ENCODE assay signal across 12 mouse cellular contexts in genomic region chr7:118475008-118475705, GRCm38 (mm10). TPM values are rescaled to one million over a fixed set of nuclear protein-coding genes. Genes with fewer than 3 reads are reported as not detected.
DNase-seq lines count a peak whose midpoint lies in the region; ATAC-seq and TF ChIP-seq lines count a peak whose summit lies in the region.
"Had no signal": no experiment of that assay in that cellular context is flagged by ENCODE, and none has a peak within 500 bp of the region (broad histone marks: within the 10 kb centered on the region; RNA-seq: fewer than 3 reads in every experiment).

No protein-coding gene starts in this region.

- TF ChIP-seq CTCF in heart, adult 2 months (IDR thresholded peaks at IDR 0.05) = no peak
- TF ChIP-seq CTCF in CH12.LX (conservative IDR thresholded peaks at IDR 0.05 in 1 of 2, IDR thresholded peaks at IDR 0.05 in 1 of 2; ENCODE audit: low read depth in 2 of 2, low read length in 2 of 2) = no peak
- no peak for TF ChIP-seq CTCF in forebrain, postnatal 0 days (IDR thresholded peaks at IDR 0.05; ENCODE audit: low read depth)

- in situ Hi-C loops in CH12.LX (cut with MboI; ENCODE audit: low pct_ligation_motif_present, low pct_unique_long_range_greater_than_20kb, low sequenced_read_pairs) = no loop called here

- DNase-seq in heart, adult 2 months = peak; percentile 63 to 70
- DNase-seq in CH12.LX (ENCODE audit: extremely low read depth) = no peak
- peak; percentile 25 to 35 for DNase-seq in gastrocnemius, postnatal 36 days
- no peak for DNase-seq in right cerebral cortex, postnatal 10 days (ENCODE audit: low spot score in 2 of 2)
- no peak for DNase-seq in forebrain, postnatal 0 days
- DNase-seq: embryo, embryonic 11 days; layer of hippocampus, postnatal 36 days; thymus, postnatal 14 days had no signal

- 61% methylated on average over 7 of the region's 7 CpGs for WGBS in heart, adult 2 months
- WGBS in heart, embryonic 12.5 days = 81% methylated on average over 7 of the region's 7 CpGs
- whole genome bisulfite sequencing in kidney, embryonic 14.5 days = 82% methylated on average over 7 of the region's 7 CpGs
- 82% methylated on average over 7 of the region's 7 CpGs for WGBS in forebrain, postnatal 0 days

- dilution Hi-C loops in CH12.LX (cut with MboI; ENCODE audit: extremely low pct_ligation_motif_present, extremely low pct_unique_long_range_greater_than_20kb, low sequenced_read_pairs) = no loop called here

- ATAC-seq in heart, embryonic 12.5 days (ENCODE audit: insufficient number of reproducible peaks, low FRiP score) = no peak
- peak; percentile 34; the same call in 1 of the 2 replicates for ATAC-seq in kidney, embryonic 14.5 days (ENCODE audit: low FRiP score, low TSS enrichment)
- ATAC-seq in forebrain, postnatal 0 days = no peak
- ATAC-seq: liver, embryonic 12.5 days had no signal

- no peaks in the 10 kb centered on the region; the same call in 1 of the 2 replicates for H3K36me3 ChIP-seq in heart, adult 2 months (ENCODE audit: control insufficient read depth, insufficient read depth, low read length)
- no peaks in the 10 kb centered on the region for H3K36me3 ChIP-seq in heart, embryonic 12.5 days
- no peaks in the 10 kb centered on the region for H3K36me3 ChIP-seq in CH12.LX (replicated peaks in 1 of 2; ENCODE audit: control insufficient read depth in 1 of 2, insufficient read depth in 1 of 2, low read length in 1 of 2)
- no peaks in the 10 kb centered on the region for H3K36me3 ChIP-seq in kidney, embryonic 14.5 days (ENCODE audit: control insufficient read depth, insufficient read depth, low read length)
- no peaks in the 10 kb centered on the region for H3K36me3 ChIP-seq in forebrain, postnatal 0 days (ENCODE audit: insufficient read depth)
- H3K36me3 ChIP-seq: liver, embryonic 12.5 days; midbrain, embryonic 10.5 days had no signal

- peak overlapping the region; percentile 56 for H3K27ac ChIP-seq in heart, adult 2 months
- no peak overlapping the region for H3K27ac ChIP-seq in heart, embryonic 12.5 days (ENCODE audit: poor library complexity, severe bottlenecking)
- H3K27ac ChIP-seq in CH12.LX (ENCODE audit: insufficient read depth, low read depth) = no peak overlapping the region
- H3K27ac ChIP-seq in kidney, embryonic 14.5 days (ENCODE audit: low read depth, low read length) = no peak overlapping the region
- H3K27ac ChIP-seq in forebrain, postnatal 0 days (ENCODE audit: low read depth, low read length) = no peak overlapping the region
- H3K27ac ChIP-seq: liver, embryonic 12.5 days; midbrain, embryonic 10.5 days had no signal

- no peaks in the 10 kb centered on the region for H3K27me3 ChIP-seq in heart, adult 2 months (ENCODE audit: control insufficient read depth, insufficient read depth, low read length)
- no peaks in the 10 kb centered on the region for H3K27me3 ChIP-seq in heart, embryonic 12.5 days (replicated peaks)
- H3K27me3 ChIP-seq in CH12.LX (replicated peaks) = no peaks in the 10 kb centered on the region
- H3K27me3 ChIP-seq in kidney, embryonic 14.5 days (ENCODE audit: control insufficient read depth, insufficient read depth, low read length) = no peaks in the 10 kb centered on the region
- H3K27me3 ChIP-seq in forebrain, postnatal 0 days (ENCODE audit: insufficient read depth, low read length) = no peaks in the 10 kb centered on the region
- H3K27me3 ChIP-seq: liver, embryonic 12.5 days had no signal

- H3K4me3 ChIP-seq in heart, adult 2 months = no peak overlapping the region
- no peak overlapping the region for H3K4me3 ChIP-seq in heart, embryonic 12.5 days
- H3K4me3 ChIP-seq in CH12.LX (replicated peaks in 1 of 3; ENCODE audit: low read depth in 2 of 3, low read length in 2 of 3, poor library complexity in 1 of 3) = no peak overlapping the region
- no peak overlapping the region for H3K4me3 ChIP-seq in kidney, embryonic 14.5 days (ENCODE audit: low read length)
- H3K4me3 ChIP-seq in forebrain, postnatal 0 days (ENCODE audit: low read depth, low read length) = no peak overlapping the region
- H3K4me3 ChIP-seq: liver, embryonic 12.5 days; midbrain, embryonic 10.5 days had no signal

- TF ChIP-seq POLR2A in heart, adult 2 months (IDR thresholded peaks at IDR 0.05; ENCODE audit: insufficient read depth, low read depth, low read length) = no peak
- TF ChIP-seq POLR2A in CH12.LX (IDR thresholded peaks at IDR 0.05; ENCODE audit: low read depth, low read length) = no peak

- peaks cover 11% of the 10 kb centered on the region for H3K9me3 ChIP-seq in heart, embryonic 12.5 days (replicated peaks)
- peaks cover 14% of the 10 kb centered on the region for H3K9me3 ChIP-seq in CH12.LX (replicated peaks; ENCODE audit: low read length)
- H3K9me3 ChIP-seq in kidney, embryonic 14.5 days (ENCODE audit: control insufficient read depth, low read length) = no peaks in the 10 kb centered on the region
- H3K9me3 ChIP-seq in forebrain, postnatal 0 days (ENCODE audit: low read length) = no peaks in the 10 kb centered on the region
- H3K9me3 ChIP-seq: liver, embryonic 12.5 days had no signal

- H3K79me2 ChIP-seq in heart, adult 2 months (replicated peaks; ENCODE audit: control insufficient read depth, insufficient read depth, low read length) = no peaks in the 10 kb centered on the region
- H3K79me2 ChIP-seq in CH12.LX (replicated peaks; ENCODE audit: control insufficient read depth, extremely low read depth, insufficient read depth, poor library complexity, severe bottlenecking) = no peaks in the 10 kb centered on the region

- intact Hi-C loops in heart, adult 2 months (cut with DNase I) = no loop called here
- intact Hi-C loops in gastrocnemius, postnatal 36 days (cut with DNase I) = no loop called here

- no peak overlapping the region for H3K9ac ChIP-seq in heart, adult 2 months (ENCODE audit: low read depth, low read length)
- H3K9ac ChIP-seq in heart, embryonic 12.5 days = no peak overlapping the region
- H3K9ac ChIP-seq in CH12.LX (ENCODE audit: insufficient read depth, low read depth) = no peak overlapping the region
- H3K9ac ChIP-seq in kidney, embryonic 14.5 days (ENCODE audit: low read depth, low read length) = no peak overlapping the region
- no peak overlapping the region for H3K9ac ChIP-seq in forebrain, postnatal 0 days
- H3K9ac ChIP-seq: liver, embryonic 12.5 days had no signal

- peaks cover 10% of the 10 kb centered on the region for H3K4me1 ChIP-seq in heart, adult 2 months (ENCODE audit: control insufficient read depth, insufficient read depth, low read length)
- H3K4me1 ChIP-seq in heart, embryonic 12.5 days (replicated peaks) = peaks cover 13% of the 10 kb centered on the region
- peaks cover 6 to 24% of the 10 kb centered on the region in 2 experiments for H3K4me1 ChIP-seq in CH12.LX (ENCODE audit: control insufficient read depth in 1 of 2, insufficient read depth in 2 of 2)
- H3K4me1 ChIP-seq in kidney, embryonic 14.5 days (ENCODE audit: control insufficient read depth, insufficient read depth, low read length) = peaks cover 10% of the 10 kb centered on the region; the same call in 1 of the 2 replicates
- no peaks in the 10 kb centered on the region for H3K4me1 ChIP-seq in forebrain, postnatal 0 days (ENCODE audit: insufficient read depth)

- no peak for TF ChIP-seq RAD21 in CH12.LX (IDR thresholded peaks at IDR 0.05; ENCODE audit: low read depth, low read length)

- H3K4me2 ChIP-seq in heart, embryonic 12.5 days = no peak overlapping the region
- no peak overlapping the region for H3K4me2 ChIP-seq in CH12.LX (ENCODE audit: insufficient read depth, low read depth, poor library complexity, severe bottlenecking)
- H3K4me2 ChIP-seq in kidney, embryonic 14.5 days (replicated peaks; ENCODE audit: low read depth, low read length) = no peak overlapping the region
- no peak overlapping the region for H3K4me2 ChIP-seq in forebrain, postnatal 0 days (ENCODE audit: low read depth)
- H3K4me2 ChIP-seq: liver, embryonic 12.5 days had no signal

- TF ChIP-seq EP300 in heart, adult 2 months (IDR thresholded peaks at IDR 0.05; ENCODE audit: insufficient read depth, low read depth, low read length) = no peak
- no peak for TF ChIP-seq EP300 in CH12.LX (IDR thresholded peaks at IDR 0.05; ENCODE audit: low read length)

TF ChIP-seq in CH12.LX, 34 proteins besides CTCF, POLR2A, EP300 and RAD21 (continues in another document):
- TF ChIP-seq IRF4 (IDR thresholded peaks at IDR 0.05; ENCODE audit: low read depth, low read length) = peak; percentile 65; the same call in 1 of the 2 replicates

RNA-seq across cellular contexts. Expression of gene Itpripl2, which starts 16.6 kb away (rescaled TPM):
- 10 to 100 TPM; 19.0 to 23.3 TPM for total RNA-seq in heart, adult 2 months (2021)
- polyA plus RNA-seq in heart, adult 2 months (2012; rRNA removed) = 7.9 and 12.1 TPM in 2 replicates
- 3.7 and 4.1 TPM in 2 replicates for polyA plus RNA-seq in heart, embryonic 12.5 days (2016; fragmentation: Nextera tagmentation; extraction: Ambion mirVana)
- total RNA-seq in CH12.LX (2012; rRNA removed) = not detected in 2 replicates
- total RNA-seq in CH12.LX (2014; rRNA removed) = not detected in 2 replicates
- polyA plus RNA-seq in CH12.LX (2012; ENCODE audit: insufficient read length, low read depth) = not detected in 2 replicates
- 1 to 10 TPM; 8.0 to 8.8 TPM for total RNA-seq in gastrocnemius, postnatal 36 days (2021)
- polyA plus RNA-seq in kidney, embryonic 14.5 days (2014; fragmentation: Nextera tagmentation; extraction: Ambion mirVana) = 2.5 and 3.1 TPM in 2 replicates
- total RNA-seq in forebrain, postnatal 0 days (2014; rRNA removed) = 3.8 and 6.0 TPM in 2 replicates
- polyA plus RNA-seq in forebrain, postnatal 0 days (2015; fragmentation: Nextera tagmentation; extraction: Ambion mirVana) = 0.42 and 0.43 TPM in 2 replicates

RNA-seq across cellular contexts. Expression of gene Syt17, which starts 27.1 kb away (rescaled TPM):
- 1 to 10 TPM; 1.0 to 1.4 TPM for total RNA-seq in heart, adult 2 months (2021)
- polyA plus RNA-seq in heart, adult 2 months (2012; rRNA removed) = 1.8 and 3.2 TPM in 2 replicates
- polyA plus RNA-seq in heart, embryonic 12.5 days (2016; fragmentation: Nextera tagmentation; extraction: Ambion mirVana) = 1.2 and 1.4 TPM in 2 replicates
- total RNA-seq in CH12.LX (2012; rRNA removed) (not detected in 2 replicates), CH12.LX (2014; rRNA removed) (not detected in 2 replicates)
- polyA plus RNA-seq in CH12.LX (2012; ENCODE audit: insufficient read length, low read depth) = not detected in 2 replicates
- total RNA-seq in gastrocnemius, postnatal 36 days (2021) = under 1 TPM; 0.27 to 0.38 TPM
- polyA plus RNA-seq in kidney, embryonic 14.5 days (2014; fragmentation: Nextera tagmentation; extraction: Ambion mirVana) = 6.2 and 11.4 TPM in 2 replicates
- 19.6 and 22.5 TPM in 2 replicates for total RNA-seq in forebrain, postnatal 0 days (2014; rRNA removed)
- 10.4 and 18.2 TPM in 2 replicates for polyA plus RNA-seq in forebrain, postnatal 0 days (2015; fragmentation: Nextera tagmentation; extraction: Ambion mirVana)

RNA-seq across cellular contexts. Expression of gene Coq7, which starts 58.0 kb away (rescaled TPM):
- 100 to 1,000 TPM; 110 to 128 TPM for total RNA-seq in heart, adult 2 months (2021)
- 151 TPM in 2 replicates for polyA plus RNA-seq in heart, adult 2 months (2012; rRNA removed)
- 148 and 149 TPM in 2 replicates for polyA plus RNA-seq in heart, embryonic 12.5 days (2016; fragmentation: Nextera tagmentation; extraction: Ambion mirVana)
- total RNA-seq in CH12.LX (2012; rRNA removed) = 43.6 and 54.2 TPM in 2 replicates
- 38.8 and 42.1 TPM in 2 replicates for total RNA-seq in CH12.LX (2014; rRNA removed)
- 50.4 and 53.7 TPM in 2 replicates for polyA plus RNA-seq in CH12.LX (2012; ENCODE audit: insufficient read length, low read depth)
- 10 to 100 TPM; 51.9 to 53.5 TPM for total RNA-seq in gastrocnemius, postnatal 36 days (2021)
- 158 and 169 TPM in 2 replicates for polyA plus RNA-seq in kidney, embryonic 14.5 days (2014; fragmentation: Nextera tagmentation; extraction: Ambion mirVana)
- 47.6 and 48.3 TPM in 2 replicates for total RNA-seq in forebrain, postnatal 0 days (2014; rRNA removed)
- 115 and 134 TPM in 2 replicates for polyA plus RNA-seq in forebrain, postnatal 0 days (2015; fragmentation: Nextera tagmentation; extraction: Ambion mirVana)

Comparison
In these comparisons a context has a peak if more than half of its experiments do, and no peak if none do; other contexts are left out.
1. DNase-seq: peak in heart, adult 2 months (2 of 2) and gastrocnemius, postnatal 36 days (2 of 2); none in CH12.LX (single experiment), right cerebral cortex, postnatal 10 days (0 of 2) and forebrain, postnatal 0 days (single experiment).